Mouse (Mus musculus): Measurements from ENCODE around the gene Kcp.

DNA sequence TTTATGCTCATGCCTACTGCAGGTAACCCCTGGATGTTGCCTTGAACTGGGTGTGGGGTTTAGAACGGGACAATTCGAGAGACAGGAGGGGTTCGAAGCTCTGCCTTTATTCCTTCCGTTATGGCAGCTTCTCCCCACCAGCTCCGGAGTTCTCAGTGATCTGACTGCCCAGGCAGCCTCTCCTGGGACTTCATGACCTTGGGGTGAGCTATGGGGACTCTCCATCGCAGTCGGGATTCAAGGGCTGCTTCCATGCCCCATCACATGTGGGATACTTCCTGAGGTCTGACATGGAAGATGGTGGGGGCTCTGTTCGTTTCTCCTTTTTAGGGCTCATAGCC lies 20.4 kb upstream of the Kcp start:
- TF ChIP-seq CTCF (IDR thresholded peaks at IDR 0.05; ENCODE audit: control insufficient read depth, insufficient read depth, insufficient read length) (no peak), MAX (IDR thresholded peaks at IDR 0.05) (no peak), FOSL1 (IDR thresholded peaks at IDR 0.05; ENCODE audit: insufficient read depth, low read length, poor library complexity, severe bottlenecking) (no peak), MYOD1 (IDR thresholded peaks at IDR 0.05; ENCODE audit: control insufficient read depth, insufficient read length, low read depth) (no peak), CEBPB (IDR thresholded peaks at IDR 0.05; ENCODE audit: low read depth) (no peak), MYOG (IDR thresholded peaks at IDR 0.05; ENCODE audit: control insufficient read depth, extremely low read depth, insufficient read length) (no peak)

Measured in C2C12 (cell line).